Mouse (Mus musculus) heart, adult 18-20 months (tissue): ENCODE data around the gene Zim1. TPM values are rescaled to one million over a fixed set of nuclear protein-coding genes. Genes with fewer than 3 reads are reported as not detected.

ENCODE experiments used
- DNase-seq, 2 experiments: peaks; one replicate each; pipeline ENCODE4 v3.0.0; 2021 to 2022; ENCODE audit warnings: mixed read lengths in 1 of 2
- total RNA-seq, 2 experiments: library from RNA; stranded (reverse); gene quantifications; 2 replicates each; pipeline ENCODE4 v1.2.3; 2021

Gene Zim1
- total RNA-seq, 2 experiments from 2014 or later, result 3.4 to 4.8 TPM

- no peak for DNase-seq
Measured at GRCm38 (mm10) chr7:6651221-6651620, 45.0 kb downstream of the Zim1 start.

GRCm38 (mm10) chr7:6650526-6650925 is 45.7 kb downstream of the Zim1 start:
- DNase-seq, result no peak

GRCm38 (mm10) chr7:6645821-6646220 is 50.4 kb downstream of the Zim1 start:
- no peak for DNase-seq

GRCm38 (mm10) chr7:6638076-6638475 is 58.2 kb downstream of the Zim1 start:
- no peak for DNase-seq

- no peak for DNase-seq
Measured at GRCm38 (mm10) chr7:6636741-6637140, 59.5 kb downstream of the Zim1 start.

GRCm38 (mm10) chr7:6635831-6636230 is 60.4 kb downstream of the Zim1 start:
- DNase-seq, result no peak

Other genes starting within 250 kb of the Zim1 start
- gene Olfr1336, start 240.3 kb downstream of the Zim1 start, total RNA-seq, result not detected
- not detected for gene Olfr1346, start 229.3 kb downstream of the Zim1 start, total RNA-seq
- not detected for gene Olfr5, start 209.5 kb downstream of the Zim1 start, total RNA-seq
- not detected for gene Olfr1347, start 196.7 kb downstream of the Zim1 start, total RNA-seq
- gene Olfr1348, start 187.7 kb downstream of the Zim1 start, total RNA-seq, result not detected
- not detected for gene Olfr1349, start 173.5 kb downstream of the Zim1 start, total RNA-seq
- not detected for gene Olfr1350, start 131.6 kb downstream of the Zim1 start, total RNA-seq
- gene Peg3, start 34.0 kb upstream of the Zim1 start, total RNA-seq, result 1 to 10 TPM; 3.3 to 6.2 TPM
- gene Usp29, start 34.1 kb upstream of the Zim1 start, total RNA-seq, result not detected